Mouse (Mus musculus) megakaryocyte, embryonic 14.5 days (primary cell): Measurements from ENCODE around the gene 1110008L16Rik.

Experiments
- FLI1 ChIP-seq: IDR thresholded peaks from 2 replicates; pipeline ENCODE4 v1.6.1; 2012; ENCODE audit warnings: low read length, inconsistent platforms, mixed read lengths
- GATA1 ChIP-seq: IDR thresholded peaks from 3 replicates; pipeline ENCODE4 v1.6.1; 2012; ENCODE audit warnings: mixed read lengths, low read length, inconsistent platforms, borderline replicate concordance

DNA sequence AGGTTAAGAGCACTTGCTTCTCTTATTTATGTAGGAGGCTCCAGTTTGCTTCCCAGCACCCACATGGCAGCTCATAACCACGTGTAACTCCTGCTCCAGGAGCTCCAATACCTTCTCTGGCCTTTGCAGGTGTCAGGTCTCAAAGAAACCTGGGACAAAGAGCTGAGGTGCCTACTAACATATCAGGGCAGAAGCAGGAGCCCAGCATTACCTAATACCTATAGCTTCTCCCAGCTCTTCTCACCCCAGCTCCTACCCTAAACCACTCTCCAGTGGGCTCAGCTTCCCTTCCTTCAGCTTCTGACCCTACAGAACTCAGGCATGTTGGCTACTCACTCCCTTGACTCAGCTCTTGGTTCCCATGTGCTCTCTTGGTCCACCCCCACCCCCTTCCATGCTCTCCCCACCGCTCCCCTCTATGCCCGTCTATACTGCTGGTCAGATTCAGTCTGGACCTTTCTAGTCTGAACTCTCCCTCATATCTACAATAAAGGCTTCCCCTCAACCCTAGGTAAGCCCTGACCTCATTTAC, 1.5 kb downstream of the 1110008L16Rik start:
- TF ChIP-seq GATA1 (no peak), FLI1 (no peak)
